Mouse (Mus musculus): ENCODE results near the gene Zcrb1. TPM values are rescaled to one million over a fixed set of nuclear protein-coding genes. Genes with fewer than 3 reads are reported as not detected.

The Zcrb1 gene
- polyA plus RNA-seq (2015; fragmentation: Nextera tagmentation; extraction: Ambion mirVana): 115 and 118 TPM in 2 replicates

DNA sequence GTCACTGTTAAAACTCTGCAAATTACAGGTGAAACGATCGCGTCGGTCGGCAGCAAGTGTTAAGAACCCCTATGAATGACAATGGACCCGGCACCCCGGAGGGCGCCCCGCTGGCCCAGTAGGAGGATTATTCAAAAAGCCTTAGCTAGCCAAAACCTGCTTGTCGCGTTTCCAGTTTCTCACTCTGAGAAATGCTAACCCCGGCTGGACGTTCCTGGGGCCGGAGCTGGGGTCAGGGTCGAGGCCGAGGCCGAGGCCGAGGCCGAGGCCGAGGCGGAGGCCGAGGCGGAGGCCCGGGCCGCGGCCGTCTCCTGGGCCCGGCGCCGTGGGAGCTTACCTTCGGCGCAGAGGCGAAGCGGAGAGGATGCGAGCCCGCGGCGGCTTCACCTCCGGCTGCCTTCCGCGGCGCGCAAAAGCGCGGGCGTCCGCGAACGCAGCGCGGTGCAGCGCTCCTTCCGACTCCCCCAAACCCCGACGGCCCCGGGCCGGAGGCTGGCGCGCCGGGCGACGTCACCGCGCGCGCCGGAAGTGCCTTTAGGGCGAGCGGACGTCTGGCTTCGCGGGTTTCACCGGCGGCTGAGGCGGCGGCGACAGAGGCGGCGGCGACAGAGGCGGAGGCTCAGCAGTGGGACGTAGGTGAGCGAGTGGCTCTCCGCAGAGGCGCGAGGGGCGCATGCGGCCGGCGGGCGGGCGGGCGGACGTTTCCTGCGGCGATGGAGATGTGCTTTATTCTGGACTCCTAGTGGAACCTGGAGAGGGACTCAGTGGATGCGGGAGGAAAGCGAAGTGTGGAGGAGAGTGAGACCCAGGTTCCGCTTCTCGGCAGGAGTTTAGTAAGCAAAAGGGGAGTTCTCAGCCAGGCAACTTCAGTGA is at the start of gene Zcrb1, which contains the start of gene Pphln1:
TSS of gene Zcrb1 (minus strand) at position 509 of the 873 bp plus-strand sequence.
TSS of gene Pphln1 (plus strand) at position 525 of the 873 bp plus-strand sequence.
- H3K9ac ChIP-seq (replicated peaks; ENCODE audit: low read length): peak within 1 kb of the TSS; percentile 95
- H3K36me3 ChIP-seq (ENCODE audit: insufficient read depth, low read length): peaks cover 21% of the 10 kb centered on the region
- peak within 1 kb of the TSS; percentile 86 for H3K4me2 ChIP-seq (replicated peaks; ENCODE audit: low read depth, low read length)
- H3K9me3 ChIP-seq (ENCODE audit: low read length): no peaks in the 10 kb centered on the region
- H3K27ac ChIP-seq (ENCODE audit: low read length): peak within 1 kb of the TSS; percentile 88
- peak within 1 kb of the TSS; percentile 95 for H3K4me3 ChIP-seq (ENCODE audit: low read length)
- WGBS: under 1% methylated on average over 98 of the region's 100 CpGs
- peaks cover 28% of the 10 kb centered on the region for H3K4me1 ChIP-seq (ENCODE audit: insufficient read depth, low read length)
- ATAC-seq (ENCODE audit: low FRiP score, low TSS enrichment): peak; percentile 93
- H3K27me3 ChIP-seq (ENCODE audit: insufficient read depth, low read length): no peaks in the 10 kb centered on the region

DNA sequence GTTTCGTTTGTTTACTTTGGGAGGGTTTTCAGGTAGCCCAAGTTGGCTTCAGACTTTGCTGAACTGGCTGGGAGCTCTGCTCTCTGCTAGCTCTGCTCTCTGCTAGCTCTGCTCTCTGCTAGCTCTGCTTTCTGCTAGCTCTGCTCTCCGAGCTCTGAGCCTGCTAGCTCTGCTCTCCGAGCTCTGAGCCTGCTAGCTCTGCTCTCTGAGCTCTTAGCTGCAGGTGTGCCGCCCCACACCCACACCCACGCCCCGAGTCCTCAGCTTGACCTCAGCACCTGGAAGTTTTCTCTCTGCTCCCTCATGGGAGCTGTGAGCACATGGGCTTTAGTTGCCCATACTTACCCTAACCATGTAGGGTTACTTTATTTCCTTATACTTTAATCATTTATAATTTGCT is 45.5 kb upstream of the Zcrb1 start:
- no peak overlapping the region for H3K4me3 ChIP-seq (ENCODE audit: low read length)
- H3K27ac ChIP-seq (ENCODE audit: low read length): no peak overlapping the region
- no peaks in the 10 kb centered on the region for H3K4me1 ChIP-seq (ENCODE audit: insufficient read depth, low read length)
- ATAC-seq (ENCODE audit: low FRiP score, low TSS enrichment): no peak
- H3K27me3 ChIP-seq (ENCODE audit: insufficient read depth, low read length): no peaks in the 10 kb centered on the region
- WGBS: 87% methylated on average over 6 of the region's 6 CpGs
- H3K9ac ChIP-seq (replicated peaks; ENCODE audit: low read length): no peak overlapping the region
- peaks cover 23% of the 10 kb centered on the region for H3K36me3 ChIP-seq (ENCODE audit: insufficient read depth, low read length)
- H3K4me2 ChIP-seq (replicated peaks; ENCODE audit: low read depth, low read length): no peak overlapping the region
- 0 out of 2 replicates have a peak, but pooled peaks cover 3% of the 10 kb centered on the region for H3K9me3 ChIP-seq (ENCODE audit: low read length)

DNA sequence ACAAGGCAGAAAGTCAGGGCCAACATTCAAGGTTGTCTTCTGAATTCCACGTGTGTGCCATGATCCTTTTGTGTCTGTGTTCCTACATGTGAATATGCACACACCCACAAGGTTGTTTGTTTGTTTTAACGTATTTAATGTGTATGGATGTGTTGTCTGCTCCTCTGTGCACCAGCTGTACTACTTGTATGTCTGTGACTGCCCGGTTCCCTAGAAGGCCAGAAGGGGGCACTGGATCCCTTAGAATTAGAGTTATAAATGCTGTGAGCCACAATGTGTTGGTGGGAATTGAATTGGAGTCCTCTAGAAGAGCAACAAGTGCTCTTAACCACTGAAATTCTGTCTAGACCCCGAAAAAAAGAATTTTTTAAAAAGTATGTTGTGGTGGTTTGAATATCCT is 44.1 kb upstream of the Zcrb1 start:
- WGBS: 94% methylated on average over 4 of the region's 4 CpGs

DNA sequence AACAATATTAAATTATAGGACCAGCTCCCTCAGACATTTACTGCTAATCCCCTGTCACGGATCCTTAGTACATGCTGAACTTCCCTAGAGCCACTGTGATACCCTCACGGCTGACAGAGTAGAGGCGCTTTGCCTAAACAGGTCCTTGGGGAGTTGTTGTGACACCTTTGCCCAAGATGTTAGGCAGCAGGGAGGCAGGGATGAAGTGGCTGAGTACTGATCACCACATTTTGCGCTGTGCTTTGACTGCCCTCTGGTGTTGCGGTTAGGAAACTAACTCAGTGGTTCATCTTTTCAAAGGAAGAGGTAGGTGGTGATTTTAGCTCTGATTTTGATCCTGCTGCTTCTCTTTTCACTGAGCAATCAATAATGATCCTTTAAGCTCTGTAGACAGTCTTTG is 40.5 kb upstream of the Zcrb1 start:
- no peak overlapping the region for H3K4me2 ChIP-seq (replicated peaks; ENCODE audit: low read depth, low read length)
- 21% methylated on average over 5 of the region's 5 CpGs for WGBS
- peaks cover 11% of the 10 kb centered on the region for H3K4me1 ChIP-seq (ENCODE audit: insufficient read depth, low read length)
- no peak for ATAC-seq (ENCODE audit: low FRiP score, low TSS enrichment)
- no peak overlapping the region for H3K4me3 ChIP-seq (ENCODE audit: low read length)
- H3K9ac ChIP-seq (replicated peaks; ENCODE audit: low read length): no peak overlapping the region
- 0 out of 2 replicates have a peak, but pooled peaks cover 3% of the 10 kb centered on the region for H3K9me3 ChIP-seq (ENCODE audit: low read length)
- H3K27ac ChIP-seq (ENCODE audit: low read length): no peak overlapping the region
- peaks cover 18% of the 10 kb centered on the region for H3K36me3 ChIP-seq (ENCODE audit: insufficient read depth, low read length)
- H3K27me3 ChIP-seq (ENCODE audit: insufficient read depth, low read length): no peaks in the 10 kb centered on the region

More for the DNA sequence above, 44.1 kb upstream of the Zcrb1 start:
- H3K4me3 ChIP-seq (ENCODE audit: low read length): no peak overlapping the region
- no peaks in the 10 kb centered on the region for H3K4me1 ChIP-seq (ENCODE audit: insufficient read depth, low read length)
- no peak overlapping the region for H3K27ac ChIP-seq (ENCODE audit: low read length)
- peaks cover 23% of the 10 kb centered on the region for H3K36me3 ChIP-seq (ENCODE audit: insufficient read depth, low read length)
- H3K9me3 ChIP-seq (ENCODE audit: low read length): 0 out of 2 replicates have a peak, but pooled peaks cover 3% of the 10 kb centered on the region
- H3K4me2 ChIP-seq (replicated peaks; ENCODE audit: low read depth, low read length): no peak overlapping the region
- no peaks in the 10 kb centered on the region for H3K27me3 ChIP-seq (ENCODE audit: insufficient read depth, low read length)
- ATAC-seq (ENCODE audit: low FRiP score, low TSS enrichment): no peak
- no peak overlapping the region for H3K9ac ChIP-seq (replicated peaks; ENCODE audit: low read length)

DNA sequence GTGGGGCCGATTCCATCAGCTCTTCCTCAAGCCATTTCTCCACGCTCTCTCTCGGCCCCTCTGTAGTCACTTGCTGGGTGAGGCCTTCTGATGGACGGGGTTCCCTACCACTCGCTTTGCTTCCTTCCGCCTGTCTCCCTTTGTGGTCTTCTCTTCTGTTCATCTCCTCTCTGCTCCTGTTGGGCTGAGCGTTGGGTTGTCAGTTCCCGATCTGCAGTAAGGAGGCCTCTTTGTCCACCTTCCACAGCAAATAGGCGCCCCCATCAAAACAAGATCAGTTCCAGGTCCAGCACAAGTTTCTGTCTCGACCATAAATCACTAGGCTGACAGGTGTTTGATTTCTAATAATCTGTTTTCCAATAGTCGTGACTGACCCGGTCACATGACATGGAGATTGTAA is 37.9 kb upstream of the Zcrb1 start:
- H3K36me3 ChIP-seq (ENCODE audit: insufficient read depth, low read length): peaks cover 2% of the 10 kb centered on the region; the same call in 1 of the 2 replicates
- H3K27ac ChIP-seq (ENCODE audit: low read length): no peak overlapping the region
- H3K4me3 ChIP-seq (ENCODE audit: low read length): no peak overlapping the region
- no peaks in the 10 kb centered on the region for H3K9me3 ChIP-seq (ENCODE audit: low read length)
- no peak for ATAC-seq (ENCODE audit: low FRiP score, low TSS enrichment)
- H3K4me2 ChIP-seq (replicated peaks; ENCODE audit: low read depth, low read length): no peak overlapping the region
- H3K27me3 ChIP-seq (ENCODE audit: insufficient read depth, low read length): no peaks in the 10 kb centered on the region
- H3K4me1 ChIP-seq (ENCODE audit: insufficient read depth, low read length): peaks cover 21% of the 10 kb centered on the region
- WGBS: 79% methylated on average over 12 of the region's 12 CpGs
- no peak overlapping the region for H3K9ac ChIP-seq (replicated peaks; ENCODE audit: low read length)

DNA sequence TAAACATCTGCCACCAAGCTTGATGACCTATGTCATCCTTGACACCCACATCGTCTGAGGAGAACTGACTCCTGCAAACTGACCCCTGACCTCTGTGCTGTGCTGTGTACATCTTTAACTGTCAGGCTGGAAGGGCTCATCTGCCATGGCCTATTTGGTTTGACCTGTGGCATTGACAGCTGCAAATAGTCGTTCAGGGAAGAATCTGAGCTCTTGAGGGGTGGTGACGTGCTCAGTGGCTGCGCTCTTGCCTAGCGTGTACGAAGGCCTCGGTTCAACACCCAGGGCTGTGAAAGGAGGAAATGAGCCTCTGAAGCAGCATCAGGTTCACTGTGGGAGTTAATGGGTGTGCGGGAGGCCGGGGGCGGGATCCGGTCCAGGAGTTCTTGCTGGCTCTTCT is 35.7 kb upstream of the Zcrb1 start:
- Histone ChIP-seq H3K4me3 (ENCODE audit: low read length) (no peak overlapping the region), H3K27ac (ENCODE audit: low read length) (peak overlapping the region; percentile 27; the same call in 1 of the 2 replicates), H3K4me2 (replicated peaks; ENCODE audit: low read depth, low read length) (no peak overlapping the region), H3K4me1 (ENCODE audit: insufficient read depth, low read length) (peaks cover 21% of the 10 kb centered on the region), H3K9ac (replicated peaks; ENCODE audit: low read length) (no peak overlapping the region), H3K36me3 (ENCODE audit: insufficient read depth, low read length) (no peaks in the 10 kb centered on the region), H3K9me3 (ENCODE audit: low read length) (no peaks in the 10 kb centered on the region), H3K27me3 (ENCODE audit: insufficient read depth, low read length) (no peaks in the 10 kb centered on the region)
- peak; percentile 96 for ATAC-seq (ENCODE audit: low FRiP score, low TSS enrichment)
- 12% methylated on average over 11 of the region's 11 CpGs for WGBS

DNA sequence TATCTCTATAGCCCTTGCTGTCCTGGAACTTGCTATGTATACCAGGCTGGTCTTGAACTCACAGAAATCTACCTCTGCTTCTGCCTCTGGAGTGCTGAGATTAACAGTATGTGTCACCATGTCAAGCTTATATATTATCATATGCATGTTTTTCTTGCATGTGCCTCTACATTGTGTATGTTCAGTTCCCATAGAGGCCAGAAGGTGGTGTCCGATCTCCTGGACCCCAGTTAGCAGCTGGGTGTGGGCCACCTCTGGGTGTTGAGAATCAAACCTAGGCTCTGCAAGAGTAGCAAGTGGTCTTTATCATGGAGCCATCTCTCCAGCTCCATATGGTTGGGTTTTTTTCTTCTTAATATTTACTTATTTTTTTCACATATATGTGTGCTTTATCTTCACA is 24.4 kb upstream of the Zcrb1 start:
- no peaks in the 10 kb centered on the region for H3K27me3 ChIP-seq (ENCODE audit: insufficient read depth, low read length)
- ATAC-seq (ENCODE audit: low FRiP score, low TSS enrichment): no peak
- H3K4me3 ChIP-seq (ENCODE audit: low read length): no peak overlapping the region
- peaks cover 28% of the 10 kb centered on the region; the same call in 1 of the 2 replicates for H3K36me3 ChIP-seq (ENCODE audit: insufficient read depth, low read length)
- H3K4me1 ChIP-seq (ENCODE audit: insufficient read depth, low read length): no peaks in the 10 kb centered on the region
- H3K9ac ChIP-seq (replicated peaks; ENCODE audit: low read length): no peak overlapping the region
- H3K4me2 ChIP-seq (replicated peaks; ENCODE audit: low read depth, low read length): no peak overlapping the region
- WGBS: 87% methylated on average over 1 of the region's 1 CpGs
- H3K27ac ChIP-seq (ENCODE audit: low read length): no peak overlapping the region
- H3K9me3 ChIP-seq (ENCODE audit: low read length): no peaks in the 10 kb centered on the region

DNA sequence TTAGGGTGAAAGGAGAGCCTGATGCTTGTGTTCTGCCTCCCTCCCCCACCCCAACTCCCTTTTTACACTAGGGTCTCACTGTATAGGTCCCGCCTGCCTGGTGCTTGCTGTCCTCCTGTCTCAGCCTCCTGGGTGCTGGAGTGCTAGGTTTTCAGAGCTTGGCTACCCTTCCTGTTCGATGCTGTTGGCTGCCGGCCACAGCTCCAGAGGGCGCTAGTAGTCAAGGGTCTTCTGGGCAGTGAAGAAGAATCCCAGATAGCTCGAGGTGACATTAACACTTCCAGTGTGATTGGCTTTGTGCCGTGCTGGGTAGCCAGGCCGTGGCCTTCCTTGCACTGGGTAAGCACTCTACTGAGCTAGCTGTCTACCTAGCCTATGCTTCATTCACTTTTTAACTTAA is 22.5 kb upstream of the Zcrb1 start:
- Histone ChIP-seq H3K9me3 (ENCODE audit: low read length) (no peaks in the 10 kb centered on the region), H3K4me3 (ENCODE audit: low read length) (no peak overlapping the region), H3K4me2 (replicated peaks; ENCODE audit: low read depth, low read length) (no peak overlapping the region), H3K9ac (replicated peaks; ENCODE audit: low read length) (no peak overlapping the region), H3K27ac (ENCODE audit: low read length) (no peak overlapping the region), H3K4me1 (ENCODE audit: insufficient read depth, low read length) (no peaks in the 10 kb centered on the region), H3K36me3 (ENCODE audit: insufficient read depth, low read length) (peaks cover 28% of the 10 kb centered on the region; the same call in 1 of the 2 replicates), H3K27me3 (ENCODE audit: insufficient read depth, low read length) (no peaks in the 10 kb centered on the region)
- ATAC-seq (ENCODE audit: low FRiP score, low TSS enrichment): no peak
- 79% methylated on average over 7 of the region's 7 CpGs for WGBS

DNA sequence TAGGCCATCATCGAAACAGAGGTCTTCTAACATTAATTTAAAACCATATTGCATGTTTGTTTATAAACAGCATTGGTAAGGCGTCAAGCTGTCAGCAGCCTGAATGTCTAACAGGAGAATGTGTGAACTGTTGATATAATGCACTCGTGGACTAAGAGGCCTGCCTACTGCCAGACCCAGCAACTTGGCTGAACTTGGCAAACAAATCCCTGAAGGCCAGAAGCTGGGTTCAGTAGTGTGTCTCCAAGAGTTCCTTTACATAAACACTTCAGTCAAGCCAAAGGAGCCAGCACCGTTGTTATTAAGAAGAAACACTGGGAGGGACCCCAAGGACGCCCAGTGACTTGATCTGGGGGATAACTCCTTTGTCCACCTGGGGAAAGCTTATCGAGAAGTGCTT is 18.2 kb upstream of the Zcrb1 start:
- no peak for ATAC-seq (ENCODE audit: low FRiP score, low TSS enrichment)
- H3K27ac ChIP-seq (ENCODE audit: low read length): no peak overlapping the region
- no peaks in the 10 kb centered on the region for H3K4me1 ChIP-seq (ENCODE audit: insufficient read depth, low read length)
- no peaks in the 10 kb centered on the region for H3K9me3 ChIP-seq (ENCODE audit: low read length)
- WGBS: 83% methylated on average over 6 of the region's 6 CpGs
- no peak overlapping the region for H3K4me2 ChIP-seq (replicated peaks; ENCODE audit: low read depth, low read length)
- no peak overlapping the region for H3K4me3 ChIP-seq (ENCODE audit: low read length)
- peaks cover 16% of the 10 kb centered on the region; the same call in 1 of the 2 replicates for H3K36me3 ChIP-seq (ENCODE audit: insufficient read depth, low read length)
- no peak overlapping the region for H3K9ac ChIP-seq (replicated peaks; ENCODE audit: low read length)
- no peaks in the 10 kb centered on the region for H3K27me3 ChIP-seq (ENCODE audit: insufficient read depth, low read length)

DNA sequence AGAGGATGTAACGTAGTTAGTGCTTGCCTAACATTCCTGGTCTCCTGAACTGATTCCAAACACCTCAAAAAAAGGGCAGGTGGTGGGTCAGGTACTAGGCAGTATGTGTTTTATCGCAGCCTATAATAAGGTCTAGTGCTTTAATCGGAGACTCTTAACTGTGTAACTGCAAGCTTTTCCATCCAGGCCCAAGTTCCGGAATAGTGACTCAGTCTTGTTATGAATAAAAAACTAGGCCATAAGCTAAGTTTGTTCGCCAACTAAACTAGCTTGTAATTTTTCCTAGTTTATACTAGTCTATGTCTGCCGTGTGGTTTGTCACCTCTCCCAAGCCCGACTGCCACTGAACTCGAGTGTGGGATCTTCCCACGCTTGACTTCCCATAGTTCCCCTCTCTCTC is 16.3 kb upstream of the Zcrb1 start:
- no peak overlapping the region for H3K27ac ChIP-seq (ENCODE audit: low read length)
- no peak overlapping the region for H3K4me3 ChIP-seq (ENCODE audit: low read length)
- H3K27me3 ChIP-seq (ENCODE audit: insufficient read depth, low read length): no peaks in the 10 kb centered on the region
- no peaks in the 10 kb centered on the region for H3K4me1 ChIP-seq (ENCODE audit: insufficient read depth, low read length)
- H3K9me3 ChIP-seq (ENCODE audit: low read length): no peaks in the 10 kb centered on the region
- WGBS: 88% methylated on average over 9 of the region's 9 CpGs
- no peak for ATAC-seq (ENCODE audit: low FRiP score, low TSS enrichment)
- H3K9ac ChIP-seq (replicated peaks; ENCODE audit: low read length): no peak overlapping the region
- H3K36me3 ChIP-seq (ENCODE audit: insufficient read depth, low read length): peaks cover 12% of the 10 kb centered on the region; the same call in 1 of the 2 replicates
- H3K4me2 ChIP-seq (replicated peaks; ENCODE audit: low read depth, low read length): no peak overlapping the region
